Mouse (Mus musculus) left cerebral cortex, adult 2 months (tissue): ENCODE results near the gene Flvcr1. TPM values are rescaled to one million over a fixed set of nuclear protein-coding genes. Genes with fewer than 3 reads are reported as not detected.
A peak's percentile ranks its signal among the peaks of the same experiment; 100 is the strongest.

ENCODE experiments used
- DNase-seq, 2 experiments: peaks; one replicate each; pipeline ENCODE4 v3.0.0; 2021 to 2022; ENCODE audit warnings: low spot score in 2 of 2, mixed read lengths in 1 of 2; ENCODE audit errors: extremely low spot score in 1 of 2
- H3K27ac ChIP-seq: fragments of 200-600 bp; 2 replicates; pipeline ENCODE4 v1.8.1; 2022
- H3K4me3 ChIP-seq: fragments of 200-600 bp; 2 replicates; pipeline ENCODE4 v1.8.1; 2022
- CTCF ChIP-seq: fragments of 200-600 bp; IDR thresholded peaks from 2 replicates; pipeline ENCODE4 v1.8.1; 2022; ENCODE audit warnings: antibody characterized with exemption, mild to moderate bottlenecking, moderate library complexity
- intact Hi-C: fragments of 180-260 bp; cut with DNase I; formaldehyde crosslinking; loops from one replicate; pipeline ENCODE4 v1.15.1; 2025
- total RNA-seq, 2 experiments: library from RNA; stranded (reverse); gene quantifications; 2 replicates each; pipeline ENCODE4 v1.2.3; 2021

Flvcr1 gene
- total RNA-seq, 2 experiments from 2014 or later, result 14.4 to 16.8 TPM

GRCm38 (mm10) chr1:191062781-191063485, 37.0 kb upstream of the Flvcr1 start, which contains the start of the genes Tatdn3 and Nsl1:
Gene Tatdn3, minus strand, starts transcription at chr1:191062932.
Gene Nsl1, plus strand, starts transcription at chr1:191063012.
- peak within 1 kb of the TSS; percentile 84 for H3K4me3 ChIP-seq
- DNase-seq, result peak; percentile 91 to 98
- H3K27ac ChIP-seq, result peak within 1 kb of the TSS; percentile 90
- peak; percentile 30 for TF ChIP-seq CTCF
- intact Hi-C loops, result loop anchor here (2.0 kb wide), 1 partner anchor 36 kb away; the partner anchor contains the start of gene Flvcr1

- TF ChIP-seq CTCF, result no peak
- H3K4me3 ChIP-seq, result peak overlapping the region; percentile 84
- intact Hi-C loops, result loop anchor here (2.0 kb wide), 1 partner anchor 36 kb away; the partner anchor contains the start of gene Flvcr1
- DNase-seq, result no peak
- H3K27ac ChIP-seq, result peak overlapping the region; percentile 90
Observed at GRCm38 (mm10) chr1:191062241-191062780, 36.4 kb upstream of the Flvcr1 start.

- Histone ChIP-seq H3K4me3 (no peak overlapping the region), H3K27ac (no peak overlapping the region)
- no peak for DNase-seq
- intact Hi-C loops, result no loop called here
- peak; percentile 8 for TF ChIP-seq CTCF
Observed at GRCm38 (mm10) chr1:191057461-191057860, 31.5 kb upstream of the Flvcr1 start.

GRCm38 (mm10) chr1:191055533-191055873, 29.5 kb upstream of the Flvcr1 start:
- intact Hi-C loops, result no loop called here
- no peak overlapping the region for H3K27ac ChIP-seq

GRCm38 (mm10) chr1:191054870-191055532, 29.0 kb upstream of the Flvcr1 start:
- DNase-seq, result no peak
- Histone ChIP-seq H3K4me3 (no peak overlapping the region), H3K27ac (no peak overlapping the region)
- intact Hi-C loops, result no loop called here
- TF ChIP-seq CTCF, result no peak; the same call in none of the 2 replicates

More at GRCm38 (mm10) chr1:191055533-191055873, 29.5 kb upstream of the Flvcr1 start:
- H3K4me3 ChIP-seq, result no peak overlapping the region
- TF ChIP-seq CTCF, result no peak
- DNase-seq, result no peak

- Histone ChIP-seq H3K27ac (no peak overlapping the region), H3K4me3 (no peak overlapping the region)
- TF ChIP-seq CTCF, result no peak
- DNase-seq, result no peak
- intact Hi-C loops, result no loop called here
Observed at GRCm38 (mm10) chr1:191053555-191053954, 27.6 kb upstream of the Flvcr1 start.

GRCm38 (mm10) chr1:191046231-191046824, 20.4 kb upstream of the Flvcr1 start:
- no peak for DNase-seq
- H3K4me3 ChIP-seq, result no peak overlapping the region

GRCm38 (mm10) chr1:191045264-191045663, 19.3 kb upstream of the Flvcr1 start:
- TF ChIP-seq CTCF, result no peak
- Histone ChIP-seq H3K4me3 (no peak overlapping the region), H3K27ac (no peak overlapping the region)
- intact Hi-C loops, result no loop called here
- no peak for DNase-seq

More at GRCm38 (mm10) chr1:191046231-191046824, 20.4 kb upstream of the Flvcr1 start:
- no peak overlapping the region for H3K27ac ChIP-seq
- intact Hi-C loops, result no loop called here
- TF ChIP-seq CTCF, result no peak

GRCm38 (mm10) chr1:191042688-191043087, 16.7 kb upstream of the Flvcr1 start:
- DNase-seq, result no peak
- no peak for TF ChIP-seq CTCF
- no peak overlapping the region for H3K27ac ChIP-seq
- H3K4me3 ChIP-seq, result no peak overlapping the region
- intact Hi-C loops, result no loop called here

- no peak for DNase-seq
- no peak for TF ChIP-seq CTCF
- Histone ChIP-seq H3K27ac (no peak overlapping the region), H3K4me3 (no peak overlapping the region)
- intact Hi-C loops, result no loop called here
Observed at GRCm38 (mm10) chr1:191042106-191042505, 16.1 kb upstream of the Flvcr1 start.

- intact Hi-C loops, result no loop called here
- Histone ChIP-seq H3K4me3 (no peak overlapping the region), H3K27ac (no peak overlapping the region)
- no peak for TF ChIP-seq CTCF
- no peak for DNase-seq
Observed at GRCm38 (mm10) chr1:191041352-191041751, 15.4 kb upstream of the Flvcr1 start.

- intact Hi-C loops, result no loop called here
- no peak overlapping the region for H3K27ac ChIP-seq
- no peak for TF ChIP-seq CTCF
- H3K4me3 ChIP-seq, result no peak overlapping the region
- no peak for DNase-seq
Observed at GRCm38 (mm10) chr1:191037999-191038398, 12.0 kb upstream of the Flvcr1 start.
